Mouse (Mus musculus) 416B (cell line): ENCODE measurements at regions not wholly inside any gene's neighbourhood (a gene's known extent, or its start where the extent isn't known, plus 50 kb on each side); places are given as distances from the start of the nearest gene placed in this dataset.
"Not testable (repeated sequence)": the region's sequence is repeated elsewhere in the genome, so short reads cannot be mapped to it uniquely, and the experiment has no call there.

Source experiments
- DNase-seq: peaks from one replicate; pipeline ENCODE4 v3.0.0; 2011; ENCODE audit warnings: low read depth

DNA sequence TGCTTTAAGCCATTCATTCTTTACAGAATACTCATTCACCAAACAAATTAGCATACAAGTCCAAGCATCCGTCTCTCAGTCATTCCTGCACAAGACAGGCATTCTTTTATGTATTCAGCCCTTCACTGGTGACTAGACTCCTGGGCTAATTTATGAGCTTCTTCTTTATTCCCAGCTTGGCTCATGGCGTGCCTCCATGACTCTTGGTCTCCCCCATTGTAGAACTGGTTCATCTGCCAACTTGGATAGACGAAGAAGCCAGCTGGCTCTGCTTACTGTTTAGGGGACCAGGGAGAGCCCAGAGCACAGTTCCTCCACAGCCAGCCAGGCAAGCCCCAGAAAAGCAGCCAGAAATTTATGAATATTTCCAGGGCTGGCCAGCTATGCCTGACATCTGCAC is 421.2 kb upstream of the N6amt1 start:
- DNase-seq: no peak

DNA sequence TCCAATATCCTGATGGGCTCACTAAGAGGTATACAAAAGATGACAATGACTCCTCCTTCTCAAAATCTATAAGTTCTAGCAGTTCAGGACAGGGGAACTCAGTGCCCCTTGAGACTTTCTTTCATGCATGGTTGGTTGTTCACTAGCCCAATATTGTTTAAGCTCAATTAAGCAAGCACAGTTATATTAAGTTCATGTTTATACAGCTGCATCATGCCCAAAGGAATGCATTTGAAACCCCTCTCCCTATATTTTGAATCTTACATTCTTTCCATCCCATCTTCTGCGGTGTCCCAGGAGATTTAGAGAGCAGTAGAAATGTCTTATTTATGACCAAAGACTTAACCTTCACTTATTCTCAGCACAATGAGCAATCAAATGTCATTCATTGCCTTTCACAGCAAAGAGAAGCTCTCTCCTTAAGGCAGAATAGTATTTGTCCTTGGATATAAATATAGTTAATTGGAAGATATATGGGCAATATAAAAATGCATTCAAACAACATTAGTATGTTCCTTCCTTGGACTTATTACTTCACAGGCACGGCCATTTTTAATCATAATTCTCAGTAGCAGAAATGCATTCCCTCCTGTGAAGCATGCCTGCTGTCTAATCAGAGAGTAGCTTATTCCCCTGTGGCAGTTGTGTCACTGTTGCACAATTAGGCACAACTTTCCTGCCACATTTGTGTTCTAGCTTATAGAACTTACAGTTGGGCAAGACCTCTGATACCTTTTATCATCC is 455.8 kb upstream of the N6amt1 start:
- no peak for DNase-seq

DNA sequence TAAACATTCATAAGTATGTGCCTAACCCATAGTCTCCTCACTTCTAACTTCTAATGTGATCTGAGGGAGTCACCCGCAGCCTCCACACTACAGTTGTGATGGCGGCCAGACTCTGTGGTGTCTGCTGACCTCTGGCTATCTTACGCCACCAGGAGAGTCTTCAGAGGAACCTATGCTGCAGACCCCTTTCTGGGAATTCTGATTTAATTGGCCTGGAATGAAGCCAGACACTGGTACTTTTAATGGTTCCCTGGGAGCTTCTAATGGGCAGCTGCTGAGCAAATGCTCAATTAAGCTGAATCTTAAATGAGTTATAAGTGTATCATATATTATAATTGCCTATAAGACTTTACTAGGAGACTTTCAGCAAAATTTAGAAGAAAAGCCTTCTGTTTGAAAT is 459.0 kb upstream of the N6amt1 start:
- no peak for DNase-seq

DNA sequence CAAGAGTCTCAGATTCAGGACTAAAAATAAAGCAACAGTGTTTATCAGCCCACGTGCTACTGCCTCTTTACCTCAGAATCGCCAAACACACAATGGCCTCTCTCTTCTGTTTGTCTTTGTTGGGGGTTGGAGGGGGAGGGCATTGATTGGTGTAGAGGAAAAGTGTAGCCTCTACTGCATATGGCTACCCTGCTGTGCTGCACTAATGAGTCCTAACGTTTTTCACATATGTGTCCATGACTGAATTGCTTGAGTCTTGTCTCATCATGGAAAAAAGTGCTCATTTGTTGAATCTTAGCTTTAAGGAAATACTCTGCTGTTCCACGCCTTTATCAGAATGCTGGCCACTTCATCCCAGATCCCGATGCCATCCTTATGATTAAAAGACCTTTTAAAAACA is 459.7 kb upstream of the N6amt1 start:
- no peak for DNase-seq

DNA sequence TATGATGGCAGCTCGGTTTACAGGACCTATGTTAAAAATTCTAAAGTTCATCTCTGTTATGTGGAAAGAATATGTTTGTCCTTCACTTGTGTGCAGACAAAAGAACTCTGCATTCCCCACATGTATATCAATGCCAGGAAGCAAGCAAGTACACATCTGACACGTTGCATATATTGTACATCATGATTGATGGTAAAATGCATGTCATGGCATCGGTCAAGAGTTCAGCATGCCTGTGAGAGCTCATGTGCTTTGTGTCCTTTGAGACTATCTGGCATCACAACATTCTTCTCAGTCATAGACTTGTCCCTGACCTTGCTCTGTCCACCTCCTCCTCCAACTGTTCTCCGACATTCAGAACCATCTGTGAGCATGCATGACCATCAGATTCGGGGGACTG is 465.6 kb upstream of the N6amt1 start:
- no peak for DNase-seq

DNA sequence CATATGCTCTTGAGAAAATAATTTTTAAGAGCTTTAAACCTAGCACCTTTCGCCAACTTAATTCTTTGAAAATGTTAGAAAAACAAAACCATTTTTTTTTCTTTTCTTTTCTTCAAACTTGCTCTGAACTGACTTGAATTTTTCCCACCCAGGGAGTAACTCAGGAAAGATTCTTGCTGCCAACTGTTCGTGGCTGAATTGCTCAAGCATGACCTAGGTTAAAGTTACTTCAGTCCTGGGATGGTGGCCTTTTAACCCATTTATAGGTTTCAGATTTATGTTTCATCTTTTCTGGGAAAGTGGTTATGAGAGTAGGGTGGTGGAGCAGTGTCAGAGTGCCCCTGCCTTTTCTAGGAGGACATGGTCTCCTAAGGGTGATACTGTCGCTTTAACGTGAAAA is 466.4 kb upstream of the N6amt1 start:
- no peak for DNase-seq

DNA sequence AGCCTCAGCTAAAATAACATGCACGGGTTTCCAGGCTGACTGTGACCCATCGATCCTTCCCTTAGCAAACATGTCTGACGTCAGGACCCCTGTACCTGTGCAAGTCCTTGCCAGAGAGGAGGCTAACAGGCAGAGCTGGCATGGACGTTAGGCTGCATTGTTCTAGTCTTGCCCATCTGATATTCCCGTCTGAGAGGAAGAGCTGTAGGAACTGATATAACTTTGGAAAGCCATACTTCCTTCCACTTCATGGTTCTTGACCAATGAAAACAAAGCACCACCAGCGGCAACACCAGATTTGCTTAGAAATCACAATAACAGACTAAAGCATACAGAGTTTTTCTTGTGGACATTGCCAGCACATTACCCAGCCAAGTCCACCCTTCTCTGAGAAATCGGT is 470.1 kb upstream of the N6amt1 start:
- DNase-seq: no peak

DNA sequence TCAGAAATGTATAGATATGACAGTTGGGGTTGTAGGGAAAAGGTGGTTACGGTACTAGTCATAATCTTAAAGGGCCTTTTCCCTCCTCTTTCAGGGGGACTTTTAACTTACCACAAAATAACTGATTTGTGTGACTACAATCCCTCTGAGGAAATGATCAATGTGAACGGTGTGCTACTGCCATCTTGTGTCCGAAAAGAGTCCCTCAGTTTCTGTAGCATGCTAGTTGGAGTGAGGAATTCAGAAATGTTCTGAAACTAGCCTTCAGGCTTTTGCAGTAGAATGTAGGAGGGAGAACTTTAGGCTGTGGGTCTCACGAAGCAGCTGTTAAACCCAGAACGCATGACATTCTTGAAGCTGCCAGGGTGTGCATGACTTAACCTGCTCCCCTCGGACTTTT is 471.5 kb upstream of the N6amt1 start:
- DNase-seq: peak; percentile 54

DNA sequence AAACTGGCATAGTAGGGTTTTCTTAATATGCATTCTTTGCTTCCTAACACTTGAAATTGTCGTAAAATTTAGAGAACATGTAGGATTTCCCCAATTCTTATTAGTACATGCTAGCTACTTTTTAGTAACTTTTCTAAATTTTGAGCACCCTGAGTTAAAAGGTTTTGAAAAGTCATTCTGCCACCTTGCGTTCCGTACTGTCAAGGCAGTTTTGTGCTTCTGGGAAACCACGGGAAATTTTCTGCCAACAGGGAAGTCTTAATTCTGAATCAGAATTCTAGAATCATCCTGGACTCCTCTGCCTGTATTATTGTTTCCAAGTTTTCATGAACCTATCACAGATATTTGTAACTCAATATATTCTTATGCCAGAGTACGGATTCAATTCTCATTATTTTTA is 472.4 kb upstream of the N6amt1 start:
- no peak for DNase-seq

DNA sequence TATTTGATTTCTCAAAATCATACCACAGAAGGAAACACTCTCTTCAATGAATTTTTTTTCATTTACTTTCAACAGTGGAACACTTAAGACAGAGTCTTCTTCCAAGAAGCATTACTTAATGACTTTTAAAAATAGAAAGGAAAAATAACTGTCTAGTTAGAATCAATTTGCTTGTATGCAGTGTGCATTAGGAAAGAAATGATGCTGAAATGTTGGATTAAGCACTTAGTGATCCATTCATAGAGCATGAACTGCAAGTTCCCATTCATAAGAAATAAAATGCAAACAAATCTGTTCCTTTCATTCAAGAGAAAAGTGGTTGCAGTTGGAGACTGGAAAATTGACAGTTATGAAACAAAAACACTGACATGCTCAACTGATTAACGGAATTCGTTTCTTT is 493.2 kb upstream of the N6amt1 start:
- DNase-seq: no peak

DNA sequence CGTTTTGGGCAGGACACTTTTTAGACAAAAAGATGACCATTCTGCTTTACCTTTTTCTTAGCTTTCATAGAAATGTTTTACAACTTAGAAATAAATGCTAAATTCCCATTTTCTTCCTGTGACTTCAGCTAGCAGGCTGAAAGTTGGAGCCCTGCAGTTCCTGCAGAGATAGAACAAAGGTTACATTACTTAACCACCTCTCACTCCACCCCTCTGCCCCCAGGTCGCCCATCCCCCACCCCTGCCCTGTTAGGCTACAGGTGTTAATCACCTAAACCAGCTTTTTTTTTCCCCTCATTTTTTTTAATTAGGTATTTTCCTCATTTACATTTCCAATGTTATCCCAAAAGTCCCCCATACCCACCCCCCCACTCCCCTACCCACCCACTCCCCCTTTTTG is 498.1 kb upstream of the N6amt1 start:
- DNase-seq: no peak

DNA sequence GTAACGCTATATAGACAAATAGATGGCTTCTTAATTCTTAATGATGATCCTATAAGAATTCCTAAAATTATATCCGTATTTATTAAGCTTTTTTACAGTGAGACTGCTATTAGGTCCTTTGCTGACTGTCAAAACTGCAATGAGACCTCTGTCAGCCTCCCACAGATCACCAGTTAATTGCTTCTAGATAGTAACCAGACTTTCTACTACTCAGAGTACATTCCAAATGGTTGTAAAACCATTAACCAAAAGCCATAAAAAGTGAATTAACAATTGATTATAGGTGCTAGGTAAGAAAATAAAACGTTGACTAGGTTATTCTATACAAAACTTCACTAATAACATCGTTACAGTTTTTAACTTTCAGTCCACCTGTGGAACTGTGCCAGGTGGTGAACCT is 498.7 kb upstream of the N6amt1 start:
- no peak for DNase-seq

DNA sequence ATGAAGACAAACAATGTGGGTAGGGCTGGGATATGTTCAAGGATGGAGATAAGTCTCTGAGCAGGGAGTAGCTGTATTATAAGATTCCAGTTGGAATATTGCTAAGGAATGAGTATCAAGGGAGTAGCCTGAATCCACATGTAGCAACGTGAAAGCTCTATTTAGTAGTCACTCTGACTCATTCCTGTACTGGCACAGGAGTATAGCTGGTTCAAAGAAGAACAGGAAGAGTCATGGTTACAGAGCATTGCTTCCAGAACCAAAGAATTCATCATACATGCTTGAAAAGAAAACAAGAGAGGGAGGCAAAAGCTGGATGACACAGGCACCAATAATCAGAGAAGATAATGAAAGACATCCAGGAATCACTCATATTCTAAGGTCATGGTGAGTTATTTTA is 500.6 kb upstream of the N6amt1 start:
- no peak for DNase-seq

DNA sequence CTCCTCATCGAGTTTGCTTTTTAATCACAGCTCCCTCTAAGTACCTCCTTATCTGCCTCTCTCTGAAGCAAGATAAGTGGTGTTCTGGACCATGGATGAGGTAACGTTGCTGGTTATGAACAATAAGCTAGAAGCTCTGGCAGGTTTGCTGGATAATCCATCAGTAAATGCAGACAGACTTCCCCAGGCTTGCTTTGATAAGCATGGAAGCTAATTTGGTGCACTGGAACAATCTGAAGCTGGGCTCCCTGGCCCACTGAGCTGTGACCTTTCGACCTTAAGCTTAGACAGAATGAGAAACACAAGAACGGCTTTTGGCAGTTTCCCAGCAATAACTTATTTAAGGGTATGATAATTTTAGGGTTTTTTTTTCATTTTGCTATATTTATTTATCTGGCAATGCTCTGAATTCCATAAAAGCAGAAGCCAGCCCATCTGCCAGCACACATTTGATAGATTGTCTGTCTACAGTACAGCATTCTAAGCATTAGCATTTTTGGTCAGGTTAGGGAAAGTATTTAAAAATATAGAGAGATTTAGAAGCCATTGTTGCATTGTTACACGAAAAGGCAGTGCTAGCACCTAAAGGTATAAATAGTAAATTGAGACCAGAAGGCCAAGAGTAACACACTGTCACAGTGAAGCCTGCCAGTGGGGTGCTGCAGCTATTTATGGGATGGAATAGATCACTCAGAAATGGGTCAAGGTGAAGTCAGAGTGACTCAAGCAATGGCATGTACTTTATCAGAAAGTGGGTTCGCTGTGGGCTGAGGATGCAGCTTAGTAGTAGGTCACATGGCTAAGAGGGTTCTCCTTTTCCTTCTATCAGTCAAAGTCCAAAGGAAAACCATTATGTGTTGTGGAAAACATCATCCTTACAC is 515.3 kb upstream of the N6amt1 start:
- DNase-seq: no peak

DNA sequence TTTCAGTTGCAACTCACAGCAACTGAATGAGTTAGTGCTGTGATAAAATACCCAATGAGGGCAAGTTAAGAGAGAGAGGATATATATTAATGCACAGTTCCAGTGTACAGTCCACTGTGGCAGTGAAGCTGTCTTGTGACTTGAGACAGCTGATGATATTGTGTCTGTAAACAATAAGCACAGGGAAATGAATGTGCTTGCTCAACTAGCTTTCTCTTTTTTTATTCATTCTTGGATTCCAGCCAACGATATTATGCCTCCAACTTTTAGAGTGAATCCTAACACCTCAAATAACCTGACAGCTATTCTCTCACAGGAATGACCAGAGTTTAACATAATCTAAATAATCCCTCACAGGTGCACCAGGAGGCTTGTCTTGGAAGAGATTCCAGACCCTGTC is 526.3 kb upstream of the N6amt1 start:
- no peak for DNase-seq

DNA sequence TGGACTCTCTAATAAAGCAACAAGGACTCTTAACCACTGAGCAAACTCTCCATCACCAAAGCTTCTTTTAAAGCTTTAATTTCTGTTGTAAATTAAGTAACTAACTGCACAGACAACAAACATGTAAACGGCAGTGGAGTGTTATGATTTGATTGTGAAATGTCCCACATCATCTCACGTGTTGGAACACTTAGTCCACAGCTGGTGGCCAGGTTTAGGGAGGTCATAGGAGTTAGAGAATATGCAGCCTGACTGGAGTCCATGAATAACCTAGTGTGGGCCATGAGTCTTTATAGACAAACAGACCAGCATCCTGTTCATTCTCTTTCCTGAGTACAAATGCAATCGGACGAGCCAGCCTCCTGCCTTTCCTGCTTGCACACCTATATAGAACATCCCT is 527.3 kb upstream of the N6amt1 start:
- DNase-seq: no peak

DNA sequence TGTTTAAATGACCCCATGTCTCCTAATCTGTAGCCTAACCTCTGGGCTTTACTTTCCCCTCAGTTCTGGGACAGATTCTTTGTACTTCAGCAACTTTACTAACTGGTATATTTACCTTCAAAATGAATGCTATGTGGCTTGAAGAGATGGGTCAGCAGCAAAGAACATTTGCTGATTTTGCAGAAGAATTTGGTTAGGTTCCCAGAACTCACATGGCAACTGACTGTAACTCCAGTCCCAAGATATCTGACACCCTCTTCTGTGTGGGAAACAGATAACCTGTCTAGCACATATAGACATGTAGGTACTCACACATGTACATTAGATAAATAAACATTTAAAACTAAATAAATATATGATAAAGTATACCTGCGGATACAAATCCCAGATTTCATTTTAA is 530.5 kb upstream of the N6amt1 start:
- DNase-seq: no peak

DNA sequence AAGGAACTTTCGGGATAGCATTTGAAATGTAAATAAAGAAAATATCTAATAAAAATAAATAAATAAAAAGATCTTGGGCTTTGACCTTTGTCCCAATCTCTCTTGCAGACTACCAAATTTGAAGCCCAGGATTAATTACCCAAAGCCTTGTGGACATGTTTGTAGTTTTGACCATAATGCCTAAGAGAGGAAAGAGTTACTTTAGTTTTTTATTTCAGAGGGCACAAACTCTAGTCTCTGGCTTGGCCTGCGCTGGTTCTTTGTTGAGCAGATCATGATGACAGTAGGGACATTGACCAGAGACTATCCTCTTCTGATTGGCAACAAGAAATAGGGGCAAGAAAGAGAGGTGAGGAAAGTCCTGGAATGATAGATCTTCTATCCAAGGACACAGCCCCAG is 532.4 kb upstream of the N6amt1 start:
- no peak for DNase-seq

DNA sequence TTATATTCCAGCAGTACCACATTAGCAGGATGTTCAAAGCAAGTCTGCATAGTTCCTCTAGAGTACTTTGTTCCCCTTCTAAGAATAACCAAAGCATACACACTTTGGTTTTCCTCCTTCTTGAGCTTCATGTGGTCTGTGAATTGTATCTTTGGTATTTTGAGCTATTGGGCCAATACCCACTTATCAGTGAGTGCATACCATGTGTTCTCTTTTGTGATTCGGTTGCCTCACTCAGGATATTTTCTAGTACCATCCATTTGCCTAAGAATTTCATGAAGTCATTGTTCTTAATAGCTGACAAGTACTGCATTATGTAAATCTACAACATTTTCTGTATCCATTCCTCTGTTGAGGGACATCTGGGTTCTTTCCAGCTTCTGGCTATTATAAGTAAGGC is 535.3 kb upstream of the N6amt1 start:
- DNase-seq: not testable (repeated sequence)

DNA sequence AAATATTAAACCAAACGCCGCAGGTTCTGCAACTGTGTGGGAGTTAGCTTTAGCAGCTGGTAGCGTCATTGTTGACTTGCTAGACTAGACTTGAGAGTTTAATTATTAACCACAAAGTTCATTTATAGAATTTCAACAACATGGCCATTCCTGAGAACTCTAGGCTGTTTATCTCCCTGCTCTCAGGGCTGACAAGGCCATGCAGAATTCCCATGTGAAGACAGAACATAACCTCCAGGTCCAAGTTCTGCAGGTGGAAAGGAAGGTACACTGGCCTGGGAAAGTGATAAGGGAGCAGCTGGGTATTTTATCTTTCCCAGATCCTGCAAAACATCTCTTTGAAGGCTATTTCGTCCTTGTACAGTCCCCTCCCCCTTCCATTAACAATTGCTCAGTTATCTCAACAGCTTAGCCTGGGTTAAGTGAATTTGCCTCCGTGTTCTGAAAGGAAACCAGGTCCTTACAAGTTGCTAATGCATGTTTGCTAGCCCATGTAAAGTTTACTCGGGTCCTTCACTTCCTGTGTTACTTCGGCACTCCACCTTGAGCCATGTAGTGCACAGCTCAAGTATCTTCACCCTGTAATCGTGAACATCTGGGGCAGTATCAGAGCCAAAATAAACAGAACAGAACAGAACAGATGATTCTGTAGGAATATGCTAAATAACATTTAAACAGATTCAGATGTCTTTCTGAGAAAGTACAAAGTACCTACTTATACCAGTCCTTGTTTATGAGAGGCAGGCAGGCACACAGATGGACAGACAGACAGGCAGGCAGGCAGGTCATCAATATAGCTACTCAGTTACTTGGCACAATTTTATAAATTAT is 537.0 kb upstream of the N6amt1 start:
- DNase-seq: no peak

DNA sequence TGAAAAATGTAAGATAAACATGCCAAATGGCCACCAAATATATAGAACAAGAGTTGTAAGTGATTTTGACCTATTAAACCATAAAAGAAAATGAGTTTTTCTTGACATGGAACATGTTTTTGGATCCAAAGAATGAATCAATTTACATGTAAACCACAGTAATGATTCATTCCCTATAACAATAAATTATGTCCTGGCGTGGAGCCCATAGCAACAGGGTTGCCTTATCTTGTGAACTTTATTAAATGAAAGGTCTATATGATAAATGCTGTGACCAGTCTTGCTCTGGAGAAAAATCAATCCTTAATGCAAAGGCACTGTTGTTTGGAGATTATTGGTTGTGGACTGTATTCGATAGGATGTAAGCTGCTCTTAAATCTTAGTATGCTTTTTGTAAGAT is 538.0 kb upstream of the N6amt1 start:
- no peak for DNase-seq

DNA sequence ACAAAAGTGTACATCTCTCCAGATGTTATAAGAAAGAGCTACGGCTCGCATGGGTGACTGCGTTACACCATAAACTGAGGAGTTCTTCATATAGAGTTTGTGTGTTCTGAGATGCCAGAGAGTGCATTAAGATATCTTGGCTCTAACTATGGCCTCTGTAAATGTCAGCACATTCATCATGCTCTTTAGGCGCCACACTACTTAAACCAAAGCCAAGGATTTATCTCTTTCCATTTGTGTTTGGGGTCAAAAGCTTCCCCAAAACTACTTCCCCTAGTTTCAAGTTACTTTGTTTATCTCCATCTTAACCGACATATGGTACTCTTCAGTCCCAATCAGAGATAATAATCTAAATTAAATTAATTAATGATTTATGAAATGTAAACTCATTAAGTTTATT is 541.3 kb upstream of the N6amt1 start:
- DNase-seq: no peak
